Mouse (Mus musculus) mouse embryonic stem cell (cell line): ENCODE data around the gene Il3.
"Not testable (repeated sequence)": the region's sequence is repeated elsewhere in the genome, so short reads cannot be mapped to it uniquely, and the experiment has no call there.

Experiments
- in situ Hi-C, 2 experiments: fragments of 300-500 bp; cut with MboI; formaldehyde crosslinking; loops; 1 replicate in 1 of 2; 3 replicates in 1 of 2; pipeline ENCODE4 v1.14.3; 2019 to 2020; ENCODE audit warnings: low sequenced_read_pairs in 2 of 2, low pct_unique_long_range_greater_than_20kb in 1 of 2, mixed read lengths in 1 of 2; ENCODE audit not compliant: unreplicated experiment in 1 of 2

The Il3 gene

GRCm38 (mm10) chr11:54267177-54267576 lies at the start of gene Il3:
Il3 (minus strand) TSS chr11:54267277.
- in situ Hi-C loops, result no loop called here

DNA sequence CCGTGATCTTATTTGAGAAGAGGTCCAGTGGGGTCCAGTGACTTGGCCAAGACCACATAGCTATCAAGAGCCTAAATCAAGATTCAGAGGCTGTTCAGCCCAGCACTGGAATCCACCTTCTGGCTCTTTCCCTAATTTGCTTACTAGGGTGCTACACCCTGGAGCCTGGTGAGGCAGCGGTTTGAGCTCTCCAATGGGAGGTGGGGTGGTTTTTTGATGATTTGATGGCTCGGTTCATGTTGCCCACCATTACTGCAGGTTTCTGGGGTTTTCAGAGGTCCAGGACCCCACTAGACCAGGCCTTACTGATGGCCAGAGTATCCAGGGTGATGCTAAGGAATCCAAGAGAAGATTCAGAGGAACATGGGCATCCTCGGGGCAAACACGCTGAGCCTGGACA lies 48.3 kb upstream of the Il3 start:
- in situ Hi-C loops, result no loop called here

DNA sequence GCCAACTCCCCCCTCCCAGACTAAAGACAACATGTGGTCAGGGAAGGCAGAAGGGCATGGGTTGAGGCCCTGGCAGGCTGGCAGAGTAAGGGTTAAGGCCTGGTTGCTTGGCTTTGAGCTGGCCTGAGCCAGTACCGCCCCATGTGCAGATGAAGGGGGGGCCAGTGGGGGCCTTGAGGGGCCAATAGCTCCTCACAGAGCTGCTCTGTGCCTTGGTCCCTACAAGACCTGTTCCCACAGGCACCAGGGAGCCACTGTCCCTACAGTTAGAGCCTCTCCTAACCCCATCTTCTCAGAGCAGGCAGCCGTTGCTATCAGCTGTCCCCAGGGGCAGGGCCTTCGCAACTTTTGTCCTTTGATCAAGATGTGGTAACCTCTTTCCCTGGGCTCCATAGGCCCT lies 47.7 kb upstream of the Il3 start:
- in situ Hi-C loops, result no loop called here

DNA sequence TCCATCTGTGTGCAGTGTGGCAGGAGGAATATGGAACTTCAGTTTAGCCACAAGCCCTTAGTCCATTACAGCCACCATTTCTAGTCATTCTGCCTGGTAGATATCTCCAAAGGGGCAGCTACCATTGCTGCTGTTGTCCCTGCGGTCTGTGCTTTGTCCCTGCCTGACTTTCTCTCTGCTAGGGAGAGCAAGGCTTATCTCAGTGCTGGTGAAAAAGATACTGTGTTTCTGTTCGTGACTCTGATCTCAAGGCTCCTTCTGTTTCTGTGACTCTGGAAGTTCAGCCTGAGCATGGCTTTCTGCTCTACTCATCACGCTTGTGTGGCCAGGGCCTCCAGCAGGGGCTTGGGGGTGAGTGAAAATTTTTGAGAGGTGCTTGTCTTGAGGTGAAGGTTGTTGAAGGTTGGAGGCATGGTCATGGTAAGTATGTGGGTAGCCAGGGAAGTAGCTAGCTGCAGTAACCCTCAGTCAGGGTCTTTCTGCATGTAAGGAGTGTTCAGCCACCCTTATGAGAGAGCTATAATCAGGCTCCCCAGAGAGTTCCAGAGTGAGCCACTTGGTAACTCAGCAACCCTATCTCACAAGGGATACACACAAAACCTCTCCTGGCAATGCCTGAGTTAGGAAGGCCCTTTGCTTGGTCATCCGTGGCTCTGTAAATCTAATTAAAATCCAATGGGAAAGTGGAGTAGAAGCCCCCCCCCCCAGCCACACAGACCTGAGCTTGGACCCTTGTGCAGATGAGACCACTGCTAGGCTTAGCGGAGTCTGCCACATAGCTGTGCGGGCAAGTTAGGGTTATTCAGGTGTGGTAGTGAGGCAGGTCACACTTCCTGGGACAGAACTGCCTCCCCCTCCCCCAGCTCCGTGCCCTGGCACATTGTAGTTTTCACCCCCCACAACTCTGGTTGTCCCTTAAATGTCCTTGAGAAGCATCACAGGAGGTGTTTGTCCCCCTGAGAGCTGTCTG lies 46.6 kb upstream of the Il3 start:
- in situ Hi-C loops, result no loop called here

DNA sequence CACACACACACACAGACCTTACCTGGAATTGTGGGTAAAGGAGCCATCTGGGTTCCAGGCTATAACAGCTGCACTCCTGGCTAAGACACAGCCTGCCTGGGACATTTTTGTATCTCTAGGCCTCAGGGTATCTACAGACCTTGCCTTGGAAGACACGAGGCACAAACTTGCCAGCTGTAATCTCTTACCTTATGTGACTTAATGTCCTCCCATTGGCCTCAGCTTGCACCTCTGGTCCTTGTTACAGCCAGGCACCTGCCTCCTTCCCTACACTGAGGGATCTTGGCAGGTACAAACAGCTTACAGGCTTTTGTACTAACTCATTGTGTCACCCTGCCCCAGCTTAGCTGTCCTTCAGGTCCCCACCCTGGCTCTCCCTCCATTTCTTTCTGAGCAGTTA lies 45.5 kb upstream of the Il3 start:
- in situ Hi-C loops, result no loop called here

DNA sequence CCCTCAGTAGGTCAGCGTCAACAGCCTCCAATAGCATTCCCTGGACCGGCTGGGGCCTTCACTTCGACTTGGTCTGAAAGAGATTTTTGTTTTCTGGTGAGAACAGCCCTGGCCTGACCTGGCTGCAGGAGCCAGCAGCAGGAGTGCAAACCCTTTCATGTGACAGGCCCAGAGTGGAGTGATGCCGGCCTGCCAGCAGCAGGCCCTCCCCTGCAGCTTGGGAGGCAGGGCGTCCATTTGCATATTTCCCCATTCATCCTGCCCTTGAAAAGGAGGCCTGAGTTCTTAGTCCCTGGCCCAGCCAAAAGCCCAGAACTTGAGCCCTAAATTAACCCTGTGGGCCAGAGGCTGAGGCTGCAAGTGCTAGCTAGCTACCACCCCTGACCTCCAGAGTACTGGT lies 44.9 kb upstream of the Il3 start:
- in situ Hi-C loops, result no loop called here

DNA sequence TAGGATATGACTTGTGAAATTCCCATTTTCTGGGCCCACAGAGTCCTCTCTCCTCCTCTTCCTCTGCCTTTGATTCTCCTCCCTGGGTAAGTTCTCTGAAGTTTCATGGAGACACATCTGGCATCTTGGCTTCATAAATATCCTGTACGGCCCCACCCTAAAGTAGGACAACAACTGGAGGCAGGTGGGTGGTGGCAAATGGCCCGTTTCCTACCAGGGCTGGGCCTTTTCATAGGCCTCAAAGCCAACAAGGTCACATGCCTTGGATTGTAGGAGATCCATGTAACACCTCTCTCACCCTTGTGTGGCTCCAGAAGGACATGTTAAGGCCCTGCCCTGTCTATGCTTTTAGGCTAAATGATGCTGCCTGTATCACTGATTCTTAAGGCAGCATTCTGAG lies 43.5 kb upstream of the Il3 start:
- in situ Hi-C loops, result no loop called here

DNA sequence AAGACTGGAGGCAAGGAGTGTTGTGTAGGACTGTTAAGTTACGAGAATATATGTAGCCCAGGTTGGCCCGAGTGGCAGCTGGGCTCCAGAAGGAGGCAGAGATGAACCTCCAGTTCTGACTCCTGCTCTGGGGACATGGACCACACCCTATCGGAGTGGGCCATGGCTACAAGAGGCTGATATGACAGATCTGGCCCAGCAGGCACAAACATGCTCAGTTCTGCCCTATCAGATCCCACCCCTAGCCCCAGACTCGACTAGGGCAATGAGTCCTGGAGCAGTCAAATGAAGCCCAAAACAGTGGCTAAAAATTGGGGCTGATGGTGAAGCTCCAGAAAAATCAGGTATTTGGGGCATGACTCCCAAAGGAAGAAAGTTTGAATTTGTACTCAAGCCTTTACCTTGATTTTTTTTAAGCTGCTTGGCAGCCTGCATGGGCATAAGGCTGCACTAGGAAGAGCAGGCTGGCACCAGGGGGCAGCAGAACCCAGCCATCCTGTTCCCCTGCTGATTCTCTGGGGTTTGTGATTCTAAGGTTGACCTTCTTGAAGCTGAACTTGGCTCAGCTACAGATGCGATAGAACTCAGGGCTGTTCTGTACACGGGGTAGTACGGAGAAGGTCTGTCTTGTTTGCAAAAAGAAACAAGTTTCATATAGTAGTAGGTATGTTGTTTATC lies 40.2 kb upstream of the Il3 start:
- in situ Hi-C loops, result no loop called here

DNA sequence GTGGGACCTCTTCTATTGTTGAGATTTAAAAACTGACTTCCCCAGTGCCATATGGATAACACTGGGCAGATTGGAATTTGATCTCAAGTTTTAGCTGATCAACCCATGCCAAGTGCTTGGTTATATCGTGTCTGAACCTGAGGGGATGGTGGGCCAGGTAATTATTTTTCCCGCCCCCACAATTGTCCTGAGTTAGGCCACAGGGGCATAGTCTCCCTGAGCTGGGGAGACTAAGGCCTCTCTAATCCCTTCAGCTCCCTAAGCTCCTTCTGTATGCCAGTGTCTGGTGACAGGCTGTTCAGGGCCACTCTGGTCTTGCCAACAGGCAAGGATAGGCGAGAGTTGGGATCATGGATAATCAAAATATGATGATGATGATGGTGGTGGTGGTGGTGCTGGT lies 38.3 kb upstream of the Il3 start:
- in situ Hi-C loops, result no loop called here

DNA sequence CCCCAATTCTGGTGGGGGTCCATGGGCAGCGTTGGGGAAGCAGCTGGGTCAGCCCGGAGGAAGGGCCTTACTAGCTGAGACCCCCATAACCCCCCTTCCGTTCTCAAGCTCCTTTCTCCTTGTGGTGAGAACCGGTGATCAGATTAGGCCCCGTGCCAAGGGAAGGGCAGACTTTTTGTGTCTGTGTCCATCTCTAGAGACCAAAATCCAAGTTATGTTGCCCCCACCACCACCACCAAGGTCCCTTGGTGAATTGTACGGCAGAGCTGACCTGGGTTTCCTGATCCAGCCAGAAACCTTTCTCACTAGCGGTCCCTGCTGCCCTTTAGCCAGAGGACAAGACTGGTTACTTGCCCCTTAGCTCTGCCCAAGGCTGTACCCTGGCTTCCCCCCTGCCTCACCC lies 37.4 kb upstream of the Il3 start:
- in situ Hi-C loops, result no loop called here

DNA sequence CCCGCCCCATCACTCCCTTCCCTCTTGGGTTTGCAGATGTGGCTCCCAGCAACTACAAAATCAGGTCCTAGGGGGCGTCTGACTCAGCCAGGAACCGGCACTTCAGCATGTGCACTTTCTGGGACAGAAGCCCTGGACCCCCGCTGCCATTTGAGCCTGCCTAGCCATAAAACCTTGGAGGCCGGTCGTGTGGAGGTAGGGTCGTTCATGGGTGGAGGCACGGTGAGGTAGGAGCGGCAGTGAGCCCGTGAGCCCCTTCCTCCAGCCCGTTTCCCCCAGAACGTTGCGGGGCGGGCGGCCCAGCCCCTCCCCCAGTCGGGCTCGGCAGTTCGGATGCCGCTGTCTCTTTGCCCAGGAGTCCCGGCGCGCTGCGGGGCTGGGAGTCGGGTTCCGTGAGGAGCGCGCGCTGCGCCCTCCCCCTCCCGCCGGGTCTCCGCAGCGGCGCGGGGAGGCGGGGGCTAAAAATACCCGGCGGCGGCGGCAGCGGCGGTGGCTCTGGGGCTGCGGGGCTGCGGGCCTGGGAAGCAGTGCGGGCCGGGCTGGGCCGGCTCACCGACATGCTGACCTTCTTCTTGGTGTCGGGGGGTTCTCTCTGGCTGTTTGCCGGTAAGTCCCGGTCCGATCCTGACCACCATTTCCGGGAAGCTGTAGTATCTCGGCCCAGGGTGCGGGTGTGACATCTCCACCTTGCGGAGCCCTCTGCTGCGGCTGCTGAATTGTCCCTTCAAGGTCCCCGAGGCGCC lies 36.8 kb upstream of the Il3 start, which contains the start of gene Acsl6:
Gene Acsl6, plus strand, starts transcription at position 71 of the 743 bp plus-strand sequence.
- in situ Hi-C loops, result no loop called here

GRCm38 (mm10) chr11:54303076-54303727 lies 36.1 kb upstream of the Il3 start:
- in situ Hi-C loops, result no loop called here

- in situ Hi-C loops, result no loop called here
These were observed 35.5 kb upstream of the Il3 start for GRCm38 (mm10) chr11:54302606-54303005.

GRCm38 (mm10) chr11:54301994-54302393 lies 34.9 kb upstream of the Il3 start:
- in situ Hi-C loops, result no loop called here

DNA sequence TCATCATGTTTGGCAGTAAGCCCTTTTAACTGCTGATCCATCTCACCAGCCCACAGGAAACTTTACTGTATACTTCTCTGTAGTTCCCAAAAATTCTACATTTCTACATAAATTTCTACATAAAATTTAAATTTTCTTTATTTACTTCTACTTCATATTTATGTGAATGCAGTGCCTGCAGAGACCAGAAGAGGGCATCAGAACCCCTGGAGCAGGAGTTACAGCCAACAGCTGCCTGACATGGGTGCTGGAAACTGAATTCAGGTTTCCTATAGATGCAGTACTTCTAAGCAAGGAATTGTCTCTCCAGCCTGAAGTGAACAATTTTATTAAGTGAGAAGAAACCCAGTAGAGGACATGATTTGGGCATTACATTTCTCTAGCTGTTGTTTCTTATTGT lies 31.7 kb upstream of the Il3 start:
- in situ Hi-C loops, result no loop called here

- in situ Hi-C loops, result not testable (repeated sequence)
These were observed 30.4 kb upstream of the Il3 start for GRCm38 (mm10) chr11:54297471-54297870.

DNA sequence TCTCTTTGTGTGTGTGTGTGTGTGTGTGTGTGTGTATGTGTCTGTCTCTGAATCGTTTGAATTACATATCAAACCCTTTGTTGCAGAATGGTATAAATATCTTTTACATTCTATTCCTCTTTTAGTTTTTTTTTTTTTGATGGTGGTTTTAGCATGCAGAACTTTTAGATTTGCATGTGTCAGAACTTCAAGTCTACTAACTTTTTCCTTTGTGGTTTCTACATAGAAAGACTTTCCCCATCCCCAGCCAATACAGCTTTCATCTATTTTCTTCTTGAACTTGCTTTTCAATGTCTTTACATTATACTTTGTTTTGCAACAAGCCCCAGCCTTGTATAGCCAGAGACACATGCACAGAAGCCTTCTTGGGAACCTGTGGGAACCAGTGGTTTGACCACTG lies 29.7 kb upstream of the Il3 start:
- in situ Hi-C loops, result no loop called here

- in situ Hi-C loops, result no loop called here
These were observed 28.9 kb upstream of the Il3 start for GRCm38 (mm10) chr11:54295971-54296370.
